Mouse (Mus musculus): ENCODE results near the gene Fam114a1. TPM values are rescaled to one million over a fixed set of nuclear protein-coding genes. Genes with fewer than 3 reads are reported as not detected.
A peak's percentile ranks its signal among the peaks of the same experiment; 100 is the strongest.

The Fam114a1 gene
- polyA plus RNA-seq, 1 experiment from 2014 or later: 48.2 TPM

DNA sequence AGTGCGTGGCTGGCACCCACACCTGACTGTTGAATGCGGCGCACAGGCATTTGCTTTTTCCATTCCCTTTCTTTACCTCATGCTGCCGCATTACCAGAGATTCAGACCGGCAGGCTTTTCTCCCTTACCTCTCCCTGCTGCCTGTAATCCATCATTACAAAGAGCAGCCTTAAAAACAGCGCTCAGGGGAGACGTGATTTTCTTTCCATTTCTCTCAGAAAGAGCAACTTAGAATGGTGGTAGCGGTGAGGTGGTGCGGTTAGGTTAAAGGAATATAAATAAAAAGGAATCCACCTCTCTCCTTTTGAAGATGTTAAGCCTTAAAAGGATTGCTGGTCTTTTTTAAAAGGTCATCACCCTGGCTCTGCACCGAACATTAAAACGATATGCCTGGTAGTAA, 100.0 kb downstream of the Fam114a1 start:
- Histone ChIP-seq H3K4me1 (no peaks in the 10 kb centered on the region), H3K36me3 (no peaks in the 10 kb centered on the region), H3K4me3 (replicated peaks) (no peak overlapping the region), H3K9me3 (no peaks in the 10 kb centered on the region), H3K27ac (no peak overlapping the region), H3K27me3 (replicated peaks) (no peaks in the 10 kb centered on the region), H3K9ac (no peak overlapping the region), H3K4me2 (no peak overlapping the region)
- WGBS: 56% methylated on average over 11 of the region's 11 CpGs
- ATAC-seq (ENCODE audit: insufficient read depth, low FRiP score, low read depth): no peak

DNA sequence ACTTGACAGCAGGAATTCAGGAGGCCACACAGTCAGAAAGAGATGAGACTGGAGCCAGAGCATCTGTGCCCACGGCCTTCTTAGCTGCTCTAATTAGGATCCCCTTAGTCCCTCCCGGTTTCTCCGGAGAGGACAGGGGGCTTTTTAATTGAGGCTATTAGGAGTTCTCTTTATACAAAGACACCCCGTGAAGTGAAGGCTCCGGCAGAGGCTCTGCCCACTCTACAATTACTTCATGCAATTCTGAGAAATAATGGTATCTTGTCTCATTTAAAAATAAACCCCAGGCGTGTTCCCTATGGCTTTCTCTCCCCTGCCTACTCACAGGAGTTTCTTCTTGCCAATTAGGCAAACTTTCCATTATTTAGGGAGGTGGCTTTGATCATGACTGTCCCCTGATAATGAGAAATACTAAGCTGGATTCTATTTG, 101.8 kb downstream of the Fam114a1 start:
- Histone ChIP-seq H3K4me3 (replicated peaks) (no peak overlapping the region), H3K4me2 (no peak overlapping the region), H3K9ac (no peak overlapping the region), H3K9me3 (no peaks in the 10 kb centered on the region), H3K4me1 (no peaks in the 10 kb centered on the region), H3K27me3 (replicated peaks) (no peaks in the 10 kb centered on the region), H3K36me3 (no peaks in the 10 kb centered on the region), H3K27ac (no peak overlapping the region)
- WGBS: 77% methylated on average over 6 of the region's 6 CpGs
- ATAC-seq (ENCODE audit: insufficient read depth, low FRiP score, low read depth): no peak

DNA sequence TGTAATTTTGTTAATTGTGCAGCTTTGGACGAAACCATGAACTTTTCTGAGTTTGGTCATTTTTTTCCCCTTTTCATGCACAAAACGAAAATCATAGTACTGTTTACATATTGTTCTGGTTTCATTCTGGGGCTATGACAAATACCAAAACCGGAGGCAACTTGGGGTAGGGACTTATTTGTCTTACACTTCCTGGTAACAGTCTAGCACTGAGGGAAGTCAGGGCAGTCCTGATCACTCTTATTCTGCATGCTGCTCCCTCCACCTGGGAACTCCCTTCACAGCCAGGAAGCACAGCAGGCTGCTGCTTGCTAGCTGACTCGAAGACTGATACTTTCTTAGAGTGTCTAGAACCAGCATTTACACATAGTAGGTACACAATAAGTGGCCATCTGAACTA, 103.4 kb downstream of the Fam114a1 start:
- H3K9ac ChIP-seq: no peak overlapping the region
- H3K27me3 ChIP-seq (replicated peaks): no peaks in the 10 kb centered on the region
- H3K4me3 ChIP-seq (replicated peaks): no peak overlapping the region
- H3K9me3 ChIP-seq: no peaks in the 10 kb centered on the region
- H3K4me1 ChIP-seq: no peaks in the 10 kb centered on the region
- H3K4me2 ChIP-seq: no peak overlapping the region
- 58% methylated on average over 4 of the region's 4 CpGs for WGBS
- no peaks in the 10 kb centered on the region for H3K36me3 ChIP-seq
- no peak overlapping the region for H3K27ac ChIP-seq
- no peak for ATAC-seq (ENCODE audit: insufficient read depth, low FRiP score, low read depth)

DNA sequence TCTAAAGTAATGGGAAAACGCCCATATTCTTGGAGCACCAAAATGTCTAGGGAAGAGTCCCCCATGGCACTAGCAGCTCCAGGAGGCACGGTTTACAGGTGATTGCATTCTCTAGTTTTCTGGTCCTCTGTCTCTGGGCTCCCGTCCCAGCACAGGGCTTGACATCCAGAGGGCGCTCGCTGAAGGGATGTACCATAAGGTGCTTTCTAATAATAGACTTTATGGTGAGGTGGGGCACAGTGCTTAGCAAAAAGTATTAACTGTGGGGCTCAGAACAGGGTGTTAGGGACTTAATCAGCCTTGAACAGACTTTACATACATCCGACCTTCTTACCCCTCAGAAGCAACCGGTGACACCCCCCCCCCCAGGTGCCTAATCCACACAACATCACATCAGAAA, 104.8 kb downstream of the Fam114a1 start:
- H3K4me3 ChIP-seq (replicated peaks): no peak overlapping the region
- no peaks in the 10 kb centered on the region for H3K36me3 ChIP-seq
- H3K4me1 ChIP-seq: no peaks in the 10 kb centered on the region
- H3K27ac ChIP-seq: no peak overlapping the region
- H3K9me3 ChIP-seq: no peaks in the 10 kb centered on the region
- H3K9ac ChIP-seq: no peak overlapping the region
- H3K27me3 ChIP-seq (replicated peaks): no peaks in the 10 kb centered on the region
- no peak for ATAC-seq (ENCODE audit: insufficient read depth, low FRiP score, low read depth)
- WGBS: 63% methylated on average over 7 of the region's 7 CpGs
- H3K4me2 ChIP-seq: no peak overlapping the region

DNA sequence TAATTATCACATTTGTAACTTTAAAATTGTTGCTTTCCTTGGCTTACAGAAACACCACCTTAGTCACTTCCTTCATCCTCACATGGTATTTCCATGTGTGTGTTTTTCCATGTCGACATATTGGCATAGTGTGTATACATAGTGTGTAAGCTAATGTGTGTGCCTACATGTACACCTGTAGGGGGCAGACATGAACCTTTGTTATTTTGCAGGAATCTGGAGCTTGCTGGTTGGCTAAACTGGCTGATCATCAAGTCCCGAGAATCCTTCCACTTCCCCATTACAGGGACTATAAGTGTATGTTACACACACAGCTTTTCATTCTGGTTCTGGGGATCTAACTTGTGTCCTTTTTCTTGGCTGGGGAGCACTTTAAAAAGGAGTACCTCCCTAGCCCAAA, 106.2 kb downstream of the Fam114a1 start:
- ATAC-seq (ENCODE audit: insufficient read depth, low FRiP score, low read depth): no peak
- Histone ChIP-seq H3K27ac (no peak overlapping the region), H3K9ac (no peak overlapping the region), H3K4me3 (replicated peaks) (no peak overlapping the region), H3K4me2 (no peak overlapping the region), H3K4me1 (no peaks in the 10 kb centered on the region), H3K36me3 (no peaks in the 10 kb centered on the region), H3K9me3 (no peaks in the 10 kb centered on the region), H3K27me3 (replicated peaks) (no peaks in the 10 kb centered on the region)
- 65% methylated on average over 2 of the region's 2 CpGs for WGBS

DNA sequence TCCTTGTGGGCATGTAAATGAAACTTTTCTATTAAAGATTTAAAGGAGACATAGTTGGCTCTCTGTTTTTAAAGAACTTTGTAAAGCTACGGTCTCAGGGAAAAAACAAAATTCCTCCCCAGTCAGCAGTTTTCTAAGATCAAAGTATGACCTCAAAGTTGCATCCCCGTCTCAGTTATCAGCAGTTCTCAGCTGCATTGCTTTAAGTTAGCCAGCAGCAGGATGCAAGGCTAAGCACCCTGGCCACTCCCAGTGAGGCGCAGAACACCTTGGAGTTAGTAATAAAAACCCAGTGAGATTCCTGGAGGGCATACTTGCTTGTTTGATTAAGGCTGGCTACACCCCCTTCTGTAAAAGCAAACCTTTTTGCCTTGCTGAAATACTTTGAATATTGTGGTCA, 106.9 kb downstream of the Fam114a1 start:
- Histone ChIP-seq H3K9ac (no peak overlapping the region), H3K27me3 (replicated peaks) (no peaks in the 10 kb centered on the region), H3K4me3 (replicated peaks) (no peak overlapping the region), H3K4me1 (no peaks in the 10 kb centered on the region), H3K4me2 (no peak overlapping the region), H3K36me3 (no peaks in the 10 kb centered on the region), H3K27ac (no peak overlapping the region), H3K9me3 (no peaks in the 10 kb centered on the region)
- WGBS: 40% methylated on average over 3 of the region's 3 CpGs
- ATAC-seq (ENCODE audit: insufficient read depth, low FRiP score, low read depth): no peak

DNA sequence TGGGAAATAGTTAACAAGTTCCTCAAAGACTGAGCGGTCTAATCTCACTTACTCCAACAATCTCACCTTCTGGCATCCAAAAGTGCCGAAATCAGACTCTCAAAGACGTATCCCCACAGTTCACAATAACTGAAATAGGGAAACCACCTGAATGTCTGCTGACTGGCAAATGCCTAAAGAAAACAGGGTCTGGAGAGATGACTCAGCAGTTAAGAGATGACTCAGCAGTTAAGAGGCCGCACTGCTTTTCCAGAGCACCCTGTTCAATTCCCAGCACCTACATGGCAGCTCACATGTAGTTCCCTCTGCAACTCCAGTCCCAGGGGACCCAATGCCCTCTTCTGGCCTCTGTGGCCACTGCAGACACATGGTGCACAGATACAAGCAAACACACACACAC, 108.2 kb downstream of the Fam114a1 start:
- WGBS: 92% methylated on average over 4 of the region's 4 CpGs
- H3K4me1 ChIP-seq: no peaks in the 10 kb centered on the region

DNA sequence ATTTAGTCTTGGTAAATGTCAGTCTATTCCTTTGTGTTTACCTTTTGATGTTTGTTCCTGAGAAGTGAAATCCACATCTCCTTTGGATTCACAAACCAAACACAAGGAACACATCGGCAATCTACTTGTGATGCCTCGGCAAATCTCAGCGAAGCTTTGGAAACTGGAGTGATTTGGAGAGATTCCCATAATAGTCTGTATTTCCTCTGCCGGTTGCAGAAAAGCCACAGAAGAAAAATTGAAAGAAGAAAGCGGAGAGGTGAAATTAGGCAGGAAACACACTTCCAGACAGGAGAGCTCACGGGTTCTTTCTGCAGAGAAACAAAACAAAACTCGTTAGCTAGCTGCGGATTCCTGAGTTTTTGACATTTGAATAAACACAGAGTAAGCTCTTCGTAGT, 110.0 kb downstream of the Fam114a1 start:
- H3K4me3 ChIP-seq (replicated peaks): peak overlapping the region; percentile 30
- no peak for ATAC-seq (ENCODE audit: insufficient read depth, low FRiP score, low read depth)
- no peaks in the 10 kb centered on the region for H3K4me1 ChIP-seq
- no peaks in the 10 kb centered on the region for H3K9me3 ChIP-seq
- no peak overlapping the region; the same call in 1 of the 2 replicates for H3K27ac ChIP-seq
- H3K4me2 ChIP-seq: peak overlapping the region; percentile 38; the same call in 1 of the 2 replicates
- WGBS: 21% methylated on average over 9 of the region's 9 CpGs
- no peaks in the 10 kb centered on the region for H3K36me3 ChIP-seq
- H3K9ac ChIP-seq: no peak overlapping the region
- H3K27me3 ChIP-seq (replicated peaks): no peaks in the 10 kb centered on the region

More for the DNA sequence above, 108.2 kb downstream of the Fam114a1 start:
- Histone ChIP-seq H3K27me3 (replicated peaks) (no peaks in the 10 kb centered on the region), H3K9me3 (no peaks in the 10 kb centered on the region), H3K4me2 (no peak overlapping the region), H3K27ac (no peak overlapping the region), H3K36me3 (no peaks in the 10 kb centered on the region), H3K4me3 (replicated peaks) (no peak overlapping the region), H3K9ac (no peak overlapping the region)
- no peak for ATAC-seq (ENCODE audit: insufficient read depth, low FRiP score, low read depth)

DNA sequence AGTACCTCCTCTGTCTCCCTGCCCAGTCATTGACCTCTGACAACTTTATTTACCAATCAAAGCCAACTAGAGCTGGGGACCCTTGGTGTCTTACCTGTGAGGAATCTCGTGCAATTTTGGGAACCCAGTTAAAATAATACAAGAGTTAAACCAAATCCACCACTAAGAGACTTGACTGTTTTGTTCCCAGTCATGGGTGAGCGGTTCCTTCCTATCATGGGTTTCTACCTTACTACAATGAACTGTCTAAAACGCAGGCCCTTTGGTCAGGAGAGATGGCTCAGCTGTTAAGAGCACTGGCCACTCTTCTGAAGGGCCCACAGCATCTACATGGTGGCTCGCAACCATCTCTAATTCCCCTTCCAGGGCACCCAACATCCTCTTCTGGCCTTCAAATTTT, 112.0 kb downstream of the Fam114a1 start:
- ATAC-seq (ENCODE audit: insufficient read depth, low FRiP score, low read depth): no peak
- H3K9ac ChIP-seq: no peak overlapping the region
- H3K27ac ChIP-seq: no peak overlapping the region
- WGBS: 88% methylated on average over 4 of the region's 4 CpGs
- H3K9me3 ChIP-seq: no peaks in the 10 kb centered on the region
- H3K4me1 ChIP-seq: no peaks in the 10 kb centered on the region
- no peak overlapping the region for H3K4me2 ChIP-seq
- no peaks in the 10 kb centered on the region for H3K36me3 ChIP-seq
- H3K27me3 ChIP-seq (replicated peaks): no peaks in the 10 kb centered on the region
- no peak overlapping the region for H3K4me3 ChIP-seq (replicated peaks)

DNA sequence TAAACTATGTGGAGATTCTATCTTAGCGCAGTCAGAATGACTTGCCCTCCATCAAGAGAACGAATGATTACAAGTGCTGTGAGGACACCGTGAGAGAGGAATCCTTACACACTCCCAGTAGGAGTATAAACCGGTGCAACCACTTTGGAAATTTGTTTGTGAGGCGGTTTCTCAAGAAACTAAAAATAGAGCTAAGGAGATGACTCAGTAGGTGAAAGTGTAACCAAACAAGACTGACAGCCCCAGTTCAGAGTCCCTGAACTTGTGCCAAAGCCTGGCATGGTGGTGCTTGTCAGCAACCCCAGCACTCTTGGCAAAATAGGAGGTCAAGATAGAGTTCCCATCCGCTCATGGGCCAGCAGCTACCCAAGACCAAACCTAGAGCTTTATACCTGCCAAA, 116.7 kb downstream of the Fam114a1 start:
- no peaks in the 10 kb centered on the region for H3K36me3 ChIP-seq
- no peak overlapping the region for H3K4me3 ChIP-seq (replicated peaks)
- ATAC-seq (ENCODE audit: insufficient read depth, low FRiP score, low read depth): no peak
- no peaks in the 10 kb centered on the region for H3K9me3 ChIP-seq
- no peak overlapping the region for H3K4me2 ChIP-seq
- no peaks in the 10 kb centered on the region for H3K4me1 ChIP-seq
- H3K9ac ChIP-seq: no peak overlapping the region
- no peaks in the 10 kb centered on the region for H3K27me3 ChIP-seq (replicated peaks)
- H3K27ac ChIP-seq: no peak overlapping the region; the same call in 1 of the 2 replicates
- 70% methylated on average over 6 of the region's 6 CpGs for WGBS

DNA sequence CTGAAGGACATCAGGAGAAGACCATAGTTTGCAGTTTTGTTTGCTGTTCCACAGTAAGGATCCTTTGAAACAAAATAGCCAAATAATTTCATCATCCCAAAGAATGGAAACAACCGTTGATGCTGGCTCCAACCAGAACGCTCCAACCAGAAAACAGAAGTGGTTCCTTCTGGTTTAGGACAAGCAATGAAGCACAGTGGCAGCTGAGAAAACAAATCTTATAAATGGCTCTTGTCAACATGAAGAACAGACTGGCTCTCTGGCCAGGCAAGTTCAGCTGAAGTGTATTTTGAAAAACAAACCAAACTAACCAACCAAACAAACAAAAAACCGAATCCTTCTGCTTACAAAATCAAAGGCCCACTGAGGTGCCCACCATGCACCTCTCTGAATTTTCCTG, 119.8 kb downstream of the Fam114a1 start:
- no peak overlapping the region for H3K27ac ChIP-seq
- H3K36me3 ChIP-seq: no peaks in the 10 kb centered on the region
- H3K27me3 ChIP-seq (replicated peaks): no peaks in the 10 kb centered on the region
- H3K9ac ChIP-seq: no peak overlapping the region
- no peaks in the 10 kb centered on the region for H3K9me3 ChIP-seq
- ATAC-seq (ENCODE audit: insufficient read depth, low FRiP score, low read depth): no peak
- 54% methylated on average over 3 of the region's 3 CpGs for WGBS
- H3K4me3 ChIP-seq (replicated peaks): no peak overlapping the region
- H3K4me1 ChIP-seq: 0 out of 2 replicates have a peak, but pooled peaks cover 3% of the 10 kb centered on the region
- H3K4me2 ChIP-seq: no peak overlapping the region

DNA sequence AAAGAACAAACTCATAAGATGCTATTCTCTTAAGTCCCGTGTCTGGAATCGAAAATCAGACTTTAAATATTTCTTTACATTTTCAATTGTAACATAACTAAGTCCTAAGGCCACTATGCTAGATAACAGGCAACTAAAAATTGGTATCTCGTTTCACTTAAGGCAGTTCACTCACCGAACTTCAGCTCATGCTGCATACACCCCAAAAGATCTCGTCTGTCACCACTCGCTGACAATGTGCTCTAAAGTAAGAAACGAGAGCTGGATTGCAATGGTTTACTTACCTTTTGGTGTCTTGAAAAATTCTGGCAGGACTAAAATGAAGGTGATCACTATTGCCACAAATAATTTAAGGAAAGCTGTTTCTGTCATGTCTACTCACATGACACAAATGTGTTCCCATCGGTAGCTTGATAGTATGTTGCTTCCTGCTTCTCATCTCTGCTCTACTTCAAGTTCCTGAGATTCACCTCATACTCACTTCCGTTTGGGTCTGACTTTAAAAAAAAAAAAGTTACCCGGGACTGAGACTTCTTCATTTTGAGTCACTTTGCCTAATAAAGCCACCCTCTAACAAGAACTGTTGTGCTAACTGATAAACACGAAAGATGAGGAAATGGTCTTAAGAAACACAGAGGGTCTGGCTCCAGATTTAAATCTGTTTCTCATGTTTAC, 121.5 kb downstream of the Fam114a1 start:
- Histone ChIP-seq H3K9ac (no peak overlapping the region), H3K4me3 (replicated peaks) (no peak overlapping the region), H3K9me3 (no peaks in the 10 kb centered on the region), H3K27me3 (replicated peaks) (no peaks in the 10 kb centered on the region), H3K36me3 (no peaks in the 10 kb centered on the region), H3K27ac (no peak overlapping the region), H3K4me1 (0 out of 2 replicates have a peak, but pooled peaks cover 3% of the 10 kb centered on the region), H3K4me2 (no peak overlapping the region)
- WGBS: 57% methylated on average over 11 of the region's 11 CpGs
- no peak for ATAC-seq (ENCODE audit: insufficient read depth, low FRiP score, low read depth)
